Mouse (Mus musculus): ENCODE measurements around the gene Naaa. TPM values are rescaled to one million over a fixed set of nuclear protein-coding genes. Genes with fewer than 3 reads are reported as not detected.

Gene Naaa
- 21.5 TPM for polyA plus RNA-seq (2014; fragmentation: Illumina TruSeq; extraction: RNeasy Lipid Tissue Mini Kit (QIAGEN cat#74804); ENCODE audit: low replicate concordance)

DNA sequence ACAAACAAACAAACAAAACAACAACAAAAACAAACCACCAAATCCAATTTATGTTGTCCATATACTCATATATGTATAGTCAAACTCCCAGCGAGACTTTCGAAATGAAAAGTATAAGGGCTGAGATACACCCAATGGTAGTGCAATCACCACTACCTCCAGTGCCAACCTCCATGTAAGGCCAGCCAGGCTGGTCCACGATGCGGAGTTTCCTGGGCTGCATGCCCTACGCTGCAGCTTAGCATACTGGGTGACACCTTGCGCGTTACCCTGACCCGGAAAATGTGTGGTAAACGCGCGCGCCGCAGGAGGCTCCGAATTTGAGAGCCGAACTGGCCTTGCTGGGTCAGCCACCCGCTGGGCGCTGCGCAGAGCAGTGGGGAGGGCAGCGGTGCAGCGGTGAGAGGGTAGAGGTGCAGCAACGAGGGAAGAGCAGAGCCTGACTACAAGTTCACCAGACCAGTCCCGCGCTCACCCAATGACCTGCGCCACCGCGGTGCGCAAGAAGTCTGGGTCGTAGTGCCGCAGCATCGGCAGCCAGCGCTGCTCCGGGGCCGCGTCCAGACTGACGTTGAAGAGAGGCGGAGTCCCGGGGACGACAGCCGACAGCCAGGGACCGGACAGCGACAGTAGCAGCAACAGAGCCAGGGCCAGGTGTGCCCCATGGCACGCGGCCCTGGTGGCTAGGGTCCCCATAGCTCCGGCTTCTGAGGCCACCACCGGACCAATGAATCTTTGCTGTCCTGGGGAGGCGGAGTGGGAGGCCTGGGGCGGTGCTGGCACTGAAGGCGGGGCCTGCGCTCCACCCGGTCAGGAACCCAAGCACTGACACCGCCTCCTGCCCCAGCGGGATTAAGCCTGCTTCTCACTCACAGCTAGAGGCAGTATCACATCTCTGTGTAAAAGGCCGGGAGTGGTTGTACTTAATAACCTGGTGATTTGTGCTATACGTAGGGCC is at the start of gene Naaa:
Naaa (minus strand) TSS at position 734 of the 958 bp plus-strand sequence.

DNA sequence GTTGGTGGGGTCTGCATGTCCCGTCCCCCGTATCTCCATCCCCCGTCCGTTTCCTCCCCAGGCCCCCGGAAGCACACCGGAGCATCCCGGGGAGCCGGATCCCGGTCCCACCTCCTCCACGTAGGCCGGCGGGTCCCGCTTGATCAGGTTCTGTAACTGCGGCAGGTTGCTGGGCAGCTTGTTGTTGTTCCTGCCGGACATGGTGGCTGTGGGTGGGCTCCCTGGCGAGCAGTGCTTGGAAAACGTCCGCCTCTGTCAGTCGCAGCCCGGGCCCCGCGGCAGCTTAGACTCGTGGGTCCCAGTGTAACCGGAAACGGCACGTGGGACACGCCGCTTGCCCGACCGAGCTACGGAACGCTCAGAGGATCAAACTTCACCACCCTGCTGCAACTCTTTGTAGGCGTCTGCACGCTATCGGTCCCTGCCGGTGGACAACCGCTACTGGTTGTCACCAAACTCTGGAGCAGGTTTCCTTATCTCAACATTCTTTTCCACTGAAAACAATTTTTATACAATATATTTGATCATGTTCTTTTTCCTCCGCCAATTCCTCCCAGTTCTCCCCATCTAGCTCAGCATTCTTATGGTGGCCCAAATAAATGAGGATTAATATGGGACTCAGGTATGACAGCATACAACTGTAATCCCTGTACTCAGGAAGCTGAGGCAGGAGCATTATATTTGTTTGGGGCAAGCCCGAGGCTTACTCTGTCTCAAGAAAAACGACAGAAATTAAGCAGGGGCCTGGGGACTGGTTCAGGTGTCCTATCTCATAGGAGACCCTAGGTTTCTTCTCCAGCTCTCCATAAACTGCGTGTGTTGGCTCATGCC is 31.9 kb upstream of the Naaa start, which contains the start of gene Sdad1:
Sdad1 (minus strand) TSS at position 799 of the 831 bp plus-strand sequence.

DNA sequence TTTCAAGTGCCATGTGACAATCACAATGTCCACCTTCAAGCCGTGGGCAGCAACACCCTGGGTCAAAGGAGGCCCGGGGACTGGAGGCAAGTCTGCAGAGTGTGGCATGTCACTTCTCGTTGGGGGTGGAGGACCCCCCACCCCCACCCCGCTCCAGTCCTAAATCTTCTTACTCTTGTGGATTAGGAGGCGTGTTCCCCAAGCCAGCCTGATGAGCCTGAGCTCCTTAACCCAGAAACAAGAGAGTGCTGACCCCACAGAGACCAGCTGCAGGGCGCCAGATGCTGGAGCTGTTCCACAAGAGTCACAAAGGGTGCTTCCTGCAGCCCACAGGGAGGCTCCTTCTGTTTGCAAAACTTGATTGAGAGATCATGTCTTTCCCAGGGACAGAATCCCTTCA is 21.8 kb downstream of the Naaa start, which contains the start of gene Ppef2:
Ppef2 (minus strand) TSS at position 61 of the 400 bp plus-strand sequence.

DNA sequence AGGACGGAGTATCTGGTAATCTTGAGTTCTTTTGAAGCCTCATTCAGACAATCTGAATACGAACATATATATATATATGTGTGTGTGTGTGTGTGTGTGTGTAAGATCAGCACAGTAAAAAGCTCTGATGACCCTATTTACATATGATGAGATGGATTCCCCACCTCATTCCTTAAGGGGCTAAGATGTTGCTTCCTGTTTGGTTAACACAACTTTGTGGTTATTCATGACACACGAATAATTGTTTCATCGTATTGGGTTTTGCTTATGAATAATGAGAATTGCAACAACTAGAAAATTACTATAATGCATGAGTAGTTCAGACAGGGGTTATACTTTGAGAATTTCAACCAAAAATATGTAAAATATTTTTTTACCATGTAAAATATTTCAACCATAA is 62.7 kb downstream of the Naaa start, which contains the start of gene U90926:
U90926 (minus strand) TSS at position 101 of the 400 bp plus-strand sequence.

Other genes starting within 250 kb of the Naaa start
- gene Cdkl2, start 234.3 kb downstream of the Naaa start, polyA plus RNA-seq (2014; fragmentation: Illumina TruSeq; extraction: RNeasy Lipid Tissue Mini Kit (QIAGEN cat#74804); ENCODE audit: low replicate concordance): 6.9 TPM
- 235 TPM for gene G3bp2, start 194.5 kb downstream of the Naaa start, polyA plus RNA-seq (2014; fragmentation: Illumina TruSeq; extraction: RNeasy Lipid Tissue Mini Kit (QIAGEN cat#74804); ENCODE audit: low replicate concordance)
- 236 TPM for gene Uso1, start 140.2 kb downstream of the Naaa start, polyA plus RNA-seq (2014; fragmentation: Illumina TruSeq; extraction: RNeasy Lipid Tissue Mini Kit (QIAGEN cat#74804); ENCODE audit: low replicate concordance)
- gene U90926, start 62.8 kb downstream of the Naaa start, polyA plus RNA-seq (2014; fragmentation: Illumina TruSeq; extraction: RNeasy Lipid Tissue Mini Kit (QIAGEN cat#74804); ENCODE audit: low replicate concordance): not detected
- 1.4 TPM for gene Ppef2, start 21.9 kb downstream of the Naaa start, polyA plus RNA-seq (2014; fragmentation: Illumina TruSeq; extraction: RNeasy Lipid Tissue Mini Kit (QIAGEN cat#74804); ENCODE audit: low replicate concordance)
- 18.6 TPM for gene Sdad1, start 32.3 kb upstream of the Naaa start, polyA plus RNA-seq (2014; fragmentation: Illumina TruSeq; extraction: RNeasy Lipid Tissue Mini Kit (QIAGEN cat#74804); ENCODE audit: low replicate concordance)
- 16.9 TPM for gene Cxcl9, start 49.9 kb upstream of the Naaa start, polyA plus RNA-seq (2014; fragmentation: Illumina TruSeq; extraction: RNeasy Lipid Tissue Mini Kit (QIAGEN cat#74804); ENCODE audit: low replicate concordance)
- 10.9 TPM for gene Art3, start 53.7 kb upstream of the Naaa start, polyA plus RNA-seq (2014; fragmentation: Illumina TruSeq; extraction: RNeasy Lipid Tissue Mini Kit (QIAGEN cat#74804); ENCODE audit: low replicate concordance)
- gene Cxcl10, start 70.7 kb upstream of the Naaa start, polyA plus RNA-seq (2014; fragmentation: Illumina TruSeq; extraction: RNeasy Lipid Tissue Mini Kit (QIAGEN cat#74804); ENCODE audit: low replicate concordance): 10.5 TPM
- 52.1 TPM for gene Nup54, start 157.0 kb upstream of the Naaa start, polyA plus RNA-seq (2014; fragmentation: Illumina TruSeq; extraction: RNeasy Lipid Tissue Mini Kit (QIAGEN cat#74804); ENCODE audit: low replicate concordance)
- gene Scarb2, start 228.7 kb upstream of the Naaa start, polyA plus RNA-seq (2014; fragmentation: Illumina TruSeq; extraction: RNeasy Lipid Tissue Mini Kit (QIAGEN cat#74804); ENCODE audit: low replicate concordance): 61.5 TPM

All from small intestine, adult 10 weeks (tissue).